Mouse (Mus musculus) liver, postnatal 0 days (tissue): Measurements from ENCODE around the gene Hfe2.

Source experiments
- CTCF ChIP-seq: sonication (generic); IDR thresholded peaks from 2 replicates; pipeline ENCODE4 v1.5.1; 2016; ENCODE audit warnings: antibody characterized with exemption, low read depth
- EP300 ChIP-seq: IDR thresholded peaks from 2 replicates; pipeline ENCODE4 v1.6.1; 2016; ENCODE audit warnings: antibody characterized with exemption, low read depth, mild to moderate bottlenecking

DNA sequence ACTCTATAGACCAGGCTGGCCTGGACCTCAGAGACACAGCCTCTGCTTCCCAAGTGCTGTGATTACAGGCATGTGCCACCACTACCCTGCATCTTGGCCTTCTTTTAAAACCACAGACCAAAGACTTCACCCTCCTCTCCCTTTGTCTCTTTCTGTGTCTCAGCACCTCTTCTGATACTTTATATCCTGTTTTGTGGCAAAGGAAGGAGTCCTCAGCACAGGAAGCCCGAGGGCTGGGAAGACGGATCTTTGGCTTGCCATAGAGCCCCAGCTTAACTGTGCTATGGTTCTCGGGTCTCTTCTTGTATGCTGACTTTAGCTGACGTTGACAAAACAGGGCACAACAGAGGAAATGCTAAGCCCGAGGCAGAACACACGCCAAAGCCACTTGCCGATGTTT, 45.7 kb downstream of the Hfe2 start:
- TF ChIP-seq EP300: no peak
- no peak for TF ChIP-seq CTCF
